Mouse (Mus musculus) myocyte (in vitro differentiated cells): ENCODE data around the gene A930018P22Rik. TPM values are rescaled to one million over a fixed set of nuclear protein-coding genes. Genes with fewer than 3 reads are reported as not detected.

Experiments
- H3K27me3 ChIP-seq: one replicate; pipeline ENCODE4 v1.6.1; 2011; ENCODE audit not compliant: control insufficient read depth, insufficient read depth, insufficient read length
- H3K36me3 ChIP-seq: one replicate; pipeline ENCODE4 v1.6.1; 2011; ENCODE audit not compliant: control insufficient read depth, insufficient read depth
- H3K4me2 ChIP-seq: one replicate; pipeline ENCODE4 v1.6.1; 2011; ENCODE audit warnings: low read depth, control low read depth
- H3K4me3 ChIP-seq: one replicate; pipeline ENCODE4 v1.5.1; 2011; ENCODE audit warnings: mild to moderate bottlenecking, control low read depth, moderate library complexity
- H3K79me2 ChIP-seq: one replicate; pipeline ENCODE4 v1.6.1; 2011; ENCODE audit not compliant: control insufficient read depth, insufficient read depth
- H3ac ChIP-seq: one replicate; pipeline ENCODE4 v1.6.1; 2011; ENCODE audit not compliant: control insufficient read depth, insufficient read length
- CEBPB ChIP-seq: IDR thresholded peaks from 2 replicates; pipeline ENCODE4 v1.6.1; 2011; ENCODE audit warnings: mild to moderate bottlenecking, moderate library complexity; ENCODE audit not compliant: poor library complexity, insufficient read depth, severe bottlenecking
- E2F4 ChIP-seq: IDR thresholded peaks from one replicate; pipeline ENCODE4 v1.6.1; 2011; ENCODE audit warnings: mild to moderate bottlenecking, control low read depth, moderate library complexity; ENCODE audit not compliant: insufficient read depth
- MAX ChIP-seq: IDR thresholded peaks from one replicate; pipeline ENCODE4 v1.6.1; 2011; ENCODE audit warnings: low read depth, mild to moderate bottlenecking, control low read depth
- MYOD1 ChIP-seq, 3 experiments: IDR thresholded peaks; one replicate each; pipeline ENCODE4 v1.6.1; 2011; ENCODE audit warnings: control low read depth in 2 of 3, low read depth in 2 of 3, mild to moderate bottlenecking in 2 of 3, moderate library complexity in 1 of 3; ENCODE audit not compliant: insufficient read length in 2 of 3, control insufficient read depth in 1 of 3
- MYOG ChIP-seq, 3 experiments: IDR thresholded peaks; one replicate each; pipeline ENCODE4 v1.6.1; 2011; ENCODE audit warnings: control low read depth in 2 of 3, low read depth in 2 of 3, mild to moderate bottlenecking in 2 of 3; ENCODE audit not compliant: insufficient read length in 2 of 3, control insufficient read depth in 1 of 3, insufficient read depth in 1 of 3
- POLR2A ChIP-seq: IDR thresholded peaks from one replicate; pipeline ENCODE4 v1.6.1; 2011; ENCODE audit warnings: low read depth, mild to moderate bottlenecking, control low read depth, moderate library complexity; ENCODE audit not compliant: insufficient read length
- POLR2AphosphoS2 ChIP-seq: IDR thresholded peaks from one replicate; pipeline ENCODE4 v1.6.1; 2011; ENCODE audit warnings: low read depth, control low read depth; ENCODE audit not compliant: insufficient read length
- REST ChIP-seq: IDR thresholded peaks from one replicate; pipeline ENCODE4 v1.6.1; 2011; ENCODE audit warnings: mild to moderate bottlenecking, control low read depth, moderate library complexity; ENCODE audit not compliant: insufficient read depth, insufficient read length
- SRF ChIP-seq: IDR thresholded peaks from one replicate; pipeline ENCODE4 v1.6.1; 2011; ENCODE audit warnings: low read depth; ENCODE audit not compliant: control insufficient read depth, insufficient read length
- TCF12 ChIP-seq: IDR thresholded peaks from one replicate; pipeline ENCODE4 v1.6.1; 2011; ENCODE audit warnings: mild to moderate bottlenecking, control low read depth; ENCODE audit not compliant: poor library complexity, insufficient read depth, severe bottlenecking
- TCF3 ChIP-seq: IDR thresholded peaks from one replicate; pipeline ENCODE4 v1.6.1; 2011; ENCODE audit warnings: low read depth, control low read depth; ENCODE audit not compliant: insufficient read length
- USF1 ChIP-seq: IDR thresholded peaks from one replicate; pipeline ENCODE4 v1.6.1; 2011; ENCODE audit warnings: low read depth, mild to moderate bottlenecking, control low read depth, moderate library complexity
- polyA plus RNA-seq: library from polyadenylated mRNA; unstranded; fragments of >200 nt; fragmentation: generic; extraction: Trizol; gene quantifications from one replicate; pipeline ENCODE4 v1.2.1, GENCODE M21; 2012; ENCODE audit warnings: missing spikeins

Gene A930018P22Rik
- polyA plus RNA-seq, 1 experiment: 0.08 TPM

DNA sequence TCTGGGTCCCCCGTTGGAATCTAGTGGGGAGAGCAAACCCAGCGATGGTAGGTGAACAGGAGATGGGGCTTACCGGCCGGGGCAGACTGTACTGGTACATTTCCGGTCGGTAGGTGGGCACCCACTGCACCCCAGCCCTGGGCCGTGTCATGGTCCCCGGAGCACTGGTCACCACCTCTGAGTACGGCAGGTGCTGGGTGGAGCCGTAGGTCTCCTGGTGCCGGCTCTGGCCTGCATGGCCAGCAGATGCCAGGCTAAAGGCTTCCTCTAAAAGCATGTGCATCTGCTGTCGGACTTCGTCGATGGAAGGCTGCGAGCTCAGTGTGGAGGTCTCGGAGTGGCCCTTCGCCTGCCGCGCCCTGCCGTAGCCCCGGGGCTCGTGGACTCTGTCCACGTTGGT is 45.2 kb downstream of the A930018P22Rik start:
- no peak overlapping the region for H3K4me3 ChIP-seq
- no peaks in the 10 kb centered on the region for H3K27me3 ChIP-seq
- TF ChIP-seq MYOD1 (IDR thresholded peaks at IDR 0.05; ENCODE audit: control insufficient read depth in 1 of 3, insufficient read length in 2 of 3, low read depth in 2 of 3): no peak
- TF ChIP-seq REST: no peak
- no peak for TF ChIP-seq MYOG (IDR thresholded peaks at IDR 0.05; ENCODE audit: control insufficient read depth in 1 of 3, insufficient read depth in 1 of 3, insufficient read length in 2 of 3, low read depth in 2 of 3)
- no peak for TF ChIP-seq E2F4
- no peak for TF ChIP-seq USF1
- no peak for TF ChIP-seq POLR2AphosphoS2
- TF ChIP-seq TCF3: no peak
- TF ChIP-seq MAX: no peak
- TF ChIP-seq SRF: no peak
- TF ChIP-seq CEBPB: no peak
- TF ChIP-seq TCF12: no peak
- no peak for TF ChIP-seq POLR2A
- no peaks in the 10 kb centered on the region for H3K36me3 ChIP-seq
- no peaks in the 10 kb centered on the region for H3K79me2 ChIP-seq
- no peak overlapping the region for H3ac ChIP-seq
- H3K4me2 ChIP-seq: no peak overlapping the region

- no peaks in the 10 kb centered on the region for H3K36me3 ChIP-seq
- no peaks in the 10 kb centered on the region for H3K79me2 ChIP-seq
- H3K4me2 ChIP-seq: no peak overlapping the region
- no peak overlapping the region for H3ac ChIP-seq
- TF ChIP-seq USF1 (no peak), TCF3 (no peak), MYOD1 (IDR thresholded peaks at IDR 0.05; ENCODE audit: control insufficient read depth in 1 of 3, insufficient read length in 2 of 3, low read depth in 2 of 3) (no peak), CEBPB (no peak), E2F4 (no peak), MYOG (IDR thresholded peaks at IDR 0.05; ENCODE audit: control insufficient read depth in 1 of 3, insufficient read depth in 1 of 3, insufficient read length in 2 of 3, low read depth in 2 of 3) (no peak)
- H3K4me3 ChIP-seq: no peak overlapping the region
- H3K27me3 ChIP-seq: no peaks in the 10 kb centered on the region
Measured at GRCm38 (mm10) chr2:104168186-104168896, 45.8 kb downstream of the A930018P22Rik start.

- H3K27me3 ChIP-seq: no peaks in the 10 kb centered on the region
- TF ChIP-seq TCF3: no peak
- TF ChIP-seq E2F4: no peak
- no peak for TF ChIP-seq SRF
- H3K79me2 ChIP-seq: no peaks in the 10 kb centered on the region
Measured at GRCm38 (mm10) chr2:104172695-104173348, 50.3 kb downstream of the A930018P22Rik start.

DNA sequence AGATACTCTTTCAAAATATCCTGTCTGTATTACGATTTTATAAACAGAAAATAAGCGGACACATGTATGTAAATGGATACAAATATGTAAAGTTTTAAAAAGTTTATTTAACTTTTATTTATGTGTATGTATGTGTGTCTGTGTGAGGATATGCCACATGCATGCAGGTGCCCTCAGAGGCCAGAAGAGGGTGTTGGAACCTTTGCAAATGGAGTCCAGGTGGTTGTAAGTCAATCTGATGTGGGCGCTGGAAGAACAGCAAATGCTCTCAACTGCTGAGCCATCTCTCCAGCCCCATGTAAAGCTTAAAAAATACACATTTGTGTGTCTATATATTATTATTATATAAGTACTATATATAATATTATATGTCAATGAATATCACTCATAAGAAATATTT is 50.9 kb downstream of the A930018P22Rik start:
- TF ChIP-seq TCF3: no peak
- TF ChIP-seq USF1: no peak
- no peak for TF ChIP-seq TCF12
- TF ChIP-seq MAX: no peak
- TF ChIP-seq REST: no peak
- no peak for TF ChIP-seq SRF
- H3K27me3 ChIP-seq: no peaks in the 10 kb centered on the region
- H3ac ChIP-seq: no peak overlapping the region
- H3K4me3 ChIP-seq: no peak overlapping the region
- H3K4me2 ChIP-seq: no peak overlapping the region
- no peaks in the 10 kb centered on the region for H3K36me3 ChIP-seq
- H3K79me2 ChIP-seq: no peaks in the 10 kb centered on the region

More at GRCm38 (mm10) chr2:104172695-104173348, 50.3 kb downstream of the A930018P22Rik start:
- Histone ChIP-seq H3K36me3 (no peaks in the 10 kb centered on the region), H3ac (no peak overlapping the region), H3K4me3 (no peak overlapping the region), H3K4me2 (no peak overlapping the region)

Other genes with a start within 250 kb of the A930018P22Rik start
- gene Lmo2, start 164.8 kb upstream of the A930018P22Rik start, polyA plus RNA-seq: 0.11 TPM
- 9.3 TPM for gene Fbxo3, start 95.0 kb upstream of the A930018P22Rik start, polyA plus RNA-seq
- gene 4931422A03Rik, start 94.4 kb upstream of the A930018P22Rik start, polyA plus RNA-seq: 0.19 TPM
- not detected for gene Gm10912, start 56.9 kb upstream of the A930018P22Rik start, polyA plus RNA-seq
- not detected for gene Gm10799, start 54.2 kb upstream of the A930018P22Rik start, polyA plus RNA-seq
- not detected for gene Cd59b, start 52.9 kb upstream of the A930018P22Rik start, polyA plus RNA-seq
- 12.5 TPM for gene Cd59a, start 27.0 kb upstream of the A930018P22Rik start, polyA plus RNA-seq